Mouse (Mus musculus) lung, postnatal 0 days (tissue): Measurements from ENCODE around the gene Hook2.

Experiments used
- CTCF ChIP-seq: IDR thresholded peaks from 2 replicates; pipeline ENCODE4 v1.5.1; 2016; ENCODE audit warnings: antibody characterized with exemption, mild to moderate bottlenecking
- EP300 ChIP-seq: IDR thresholded peaks from 2 replicates; pipeline ENCODE4 v1.6.1; 2016; ENCODE audit warnings: antibody characterized with exemption, mild to moderate bottlenecking, control low read depth

DNA sequence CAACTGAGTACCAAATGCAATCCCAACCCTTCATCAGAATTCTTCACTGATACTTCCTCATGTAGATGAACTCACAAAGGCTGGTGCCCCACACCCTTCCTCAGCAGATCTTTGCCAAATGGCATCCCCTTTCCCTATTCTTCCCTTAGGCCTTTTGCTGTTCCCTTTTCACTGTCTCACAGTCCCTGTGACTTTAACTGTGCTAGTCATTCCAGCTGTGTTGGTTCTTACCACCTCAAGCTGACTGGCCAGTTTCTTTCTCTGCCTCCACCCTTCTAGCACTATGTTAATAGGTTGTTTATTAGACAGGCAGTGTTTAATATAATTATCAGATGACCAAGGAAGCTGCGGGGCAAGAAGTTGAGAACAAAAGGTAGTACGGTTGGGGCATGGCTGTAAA is 21.8 kb upstream of the Hook2 start:
- TF ChIP-seq CTCF, result no peak
- no peak for TF ChIP-seq EP300
